ENCODE assay signal across 20 mouse cellular contexts in genomic region chr8:26923166-26923565, GRCm38 (mm10). TPM values are rescaled to one million over a fixed set of nuclear protein-coding genes. Genes with fewer than 3 reads are reported as not detected.
DNase-seq lines count a peak whose midpoint lies in the region; ATAC-seq lines count a peak whose summit lies in the region.
"Had no signal": no experiment of that assay in that cellular context is flagged by ENCODE, and none has a peak within 500 bp of the region (broad histone marks: within the 10 kb centered on the region; RNA-seq: fewer than 3 reads in every experiment).

No protein-coding gene starts in this region.

- no peaks in the 10 kb centered on the region for H3K27me3 ChIP-seq in heart, embryonic 12.5 days (replicated peaks)
- no peaks in the 10 kb centered on the region for H3K27me3 ChIP-seq in heart, embryonic 15.5 days
- no peaks in the 10 kb centered on the region for H3K27me3 ChIP-seq in kidney, embryonic 14.5 days (ENCODE audit: control insufficient read depth, insufficient read depth, low read length)
- H3K27me3 ChIP-seq: embryonic facial prominence, embryonic 13.5 days; forebrain, embryonic 12.5 days; hindbrain, embryonic 15.5 days had no signal

- peaks cover under 1% of the 10 kb centered on the region; the same call in 1 of the 2 replicates for H3K9me3 ChIP-seq in heart, embryonic 12.5 days (replicated peaks)
- H3K9me3 ChIP-seq in heart, embryonic 15.5 days (replicated peaks): no peaks in the 10 kb centered on the region
- no peaks in the 10 kb centered on the region for H3K9me3 ChIP-seq in kidney, embryonic 14.5 days (ENCODE audit: control insufficient read depth, low read length)
- H3K9me3 ChIP-seq: forebrain, embryonic 12.5 days; hindbrain, embryonic 15.5 days had no signal

- 28% methylated on average over 8 of the region's 8 CpGs for WGBS in heart, embryonic 12.5 days
- 30% methylated on average over 8 of the region's 8 CpGs for WGBS in heart, embryonic 15.5 days
- WGBS in kidney, embryonic 14.5 days: 80% methylated on average over 8 of the region's 8 CpGs

- no peaks in the 10 kb centered on the region for H3K36me3 ChIP-seq in heart, embryonic 12.5 days
- H3K36me3 ChIP-seq in heart, embryonic 15.5 days: no peaks in the 10 kb centered on the region
- H3K36me3 ChIP-seq in kidney, embryonic 14.5 days (ENCODE audit: control insufficient read depth, insufficient read depth, low read length): no peaks in the 10 kb centered on the region
- H3K36me3 ChIP-seq: embryonic facial prominence, embryonic 13.5 days; forebrain, embryonic 12.5 days; hindbrain, embryonic 15.5 days had no signal

- H3K4me2 ChIP-seq in heart, embryonic 12.5 days: no peak overlapping the region
- H3K4me2 ChIP-seq in heart, embryonic 15.5 days: no peak overlapping the region
- H3K4me2 ChIP-seq in kidney, embryonic 14.5 days (replicated peaks; ENCODE audit: low read depth, low read length): no peak overlapping the region
- H3K4me2 ChIP-seq: embryonic facial prominence, embryonic 13.5 days; forebrain, embryonic 12.5 days; hindbrain, embryonic 15.5 days had no signal

- ATAC-seq in heart, embryonic 12.5 days (ENCODE audit: insufficient number of reproducible peaks, low FRiP score): peak; percentile 53; the same call in 1 of the 2 replicates
- ATAC-seq in heart, embryonic 15.5 days (replicated peaks; ENCODE audit: insufficient number of reproducible peaks, insufficient read depth, low FRiP score, low read depth): peak; percentile 39; the same call in 1 of the 2 replicates
- no peak for ATAC-seq in kidney, embryonic 14.5 days (ENCODE audit: low FRiP score, low TSS enrichment)
- ATAC-seq: forebrain, postnatal 0 days; intestine, embryonic 16.5 days had no signal

- 0 out of 2 replicates have a peak overlapping the region, but pooled peaks have one; percentile 48 for H3K27ac ChIP-seq in heart, embryonic 12.5 days (ENCODE audit: poor library complexity, severe bottlenecking)
- H3K27ac ChIP-seq in heart, embryonic 15.5 days: no peak overlapping the region
- H3K27ac ChIP-seq in kidney, embryonic 14.5 days (ENCODE audit: low read depth, low read length): no peak overlapping the region
- H3K27ac ChIP-seq: embryonic facial prominence, embryonic 13.5 days; forebrain, embryonic 12.5 days; gastrocnemius, adult 2 months; hindbrain, embryonic 15.5 days had no signal

- intact Hi-C loops in heart, postnatal 36 days (cut with DNase I): no loop called here
- intact Hi-C loops in left cerebral cortex, postnatal 10 days (cut with DNase I): no loop called here

- H3K9ac ChIP-seq in heart, embryonic 12.5 days: no peak overlapping the region
- no peak overlapping the region for H3K9ac ChIP-seq in heart, embryonic 15.5 days
- no peak overlapping the region for H3K9ac ChIP-seq in kidney, embryonic 14.5 days (ENCODE audit: low read depth, low read length)
- H3K9ac ChIP-seq: embryonic facial prominence, embryonic 13.5 days; forebrain, embryonic 12.5 days; forebrain, postnatal 0 days; hindbrain, embryonic 15.5 days had no signal

- DNase-seq in heart, postnatal 36 days: no peak
- peak; percentile 70 for DNase-seq in forelimb bud, embryonic 11.5 days (ENCODE audit: low read depth, low spot score)
- peak; percentile 15 for DNase-seq in heart, postnatal 4 days
- no peak for DNase-seq in left cerebral cortex, postnatal 10 days (ENCODE audit: extremely low spot score in 1 of 2, low spot score in 2 of 2)
- DNase-seq in thymus, adult 18-20 months: no peak
- DNase-seq: adrenal gland, adult 2 months; adrenal gland, postnatal 25 days; cerebellum, adult 18-20 months; cerebellum, adult 9-11 months; cerebellum, postnatal 36 days; forebrain, postnatal 0 days; gastrocnemius, adult 2 months; gastrocnemius, postnatal 25 days had no signal

- no peak overlapping the region for H3K4me3 ChIP-seq in heart, embryonic 12.5 days
- no peak overlapping the region for H3K4me3 ChIP-seq in heart, embryonic 15.5 days
- no peak overlapping the region for H3K4me3 ChIP-seq in kidney, embryonic 14.5 days (ENCODE audit: low read length)
- H3K4me3 ChIP-seq: embryonic facial prominence, embryonic 13.5 days; forebrain, embryonic 12.5 days; gastrocnemius, adult 2 months; hindbrain, embryonic 15.5 days had no signal

- H3K4me1 ChIP-seq in heart, embryonic 12.5 days (replicated peaks): peaks cover 11% of the 10 kb centered on the region
- peaks cover 9% of the 10 kb centered on the region for H3K4me1 ChIP-seq in heart, embryonic 15.5 days (replicated peaks)
- no peaks in the 10 kb centered on the region for H3K4me1 ChIP-seq in kidney, embryonic 14.5 days (ENCODE audit: control insufficient read depth, insufficient read depth, low read length)
- H3K4me1 ChIP-seq: embryonic facial prominence, embryonic 13.5 days; forebrain, embryonic 12.5 days; hindbrain, embryonic 15.5 days had no signal

RNA-seq across cellular contexts. Expression of gene Zfp703, which starts 54.0 kb away (rescaled TPM):
- polyA plus RNA-seq in heart, embryonic 12.5 days (2016; fragmentation: Nextera tagmentation; extraction: Ambion mirVana): 7.0 TPM in 2 replicates
- total RNA-seq in heart, postnatal 36 days (2021): 10 to 100 TPM; 17.2 to 18.9 TPM
- 4.7 and 8.5 TPM in 2 replicates for polyA plus RNA-seq in heart, embryonic 15.5 days (2015; fragmentation: Nextera tagmentation; extraction: Ambion mirVana)
- total RNA-seq in heart, postnatal 4 days (2021): 10 to 100 TPM; 12.0 to 13.9 TPM
- total RNA-seq in left cerebral cortex, postnatal 10 days (2021): 10 to 100 TPM; 29.9 to 32.2 TPM
- 17.0 and 18.2 TPM in 2 replicates for polyA plus RNA-seq in kidney, embryonic 14.5 days (2014; fragmentation: Nextera tagmentation; extraction: Ambion mirVana)

Comparison
In these comparisons a context has a peak if more than half of its experiments do, and no peak if none do; other contexts are left out.
1. DNase-seq: peak in forelimb bud, embryonic 11.5 days (single experiment) and heart, postnatal 4 days (single experiment); none in heart, postnatal 36 days (0 of 2), left cerebral cortex, postnatal 10 days (0 of 2) and thymus, adult 18-20 months (0 of 2).